ENCODE assay signal across 8 mouse cellular contexts in the genomic region with DNA sequence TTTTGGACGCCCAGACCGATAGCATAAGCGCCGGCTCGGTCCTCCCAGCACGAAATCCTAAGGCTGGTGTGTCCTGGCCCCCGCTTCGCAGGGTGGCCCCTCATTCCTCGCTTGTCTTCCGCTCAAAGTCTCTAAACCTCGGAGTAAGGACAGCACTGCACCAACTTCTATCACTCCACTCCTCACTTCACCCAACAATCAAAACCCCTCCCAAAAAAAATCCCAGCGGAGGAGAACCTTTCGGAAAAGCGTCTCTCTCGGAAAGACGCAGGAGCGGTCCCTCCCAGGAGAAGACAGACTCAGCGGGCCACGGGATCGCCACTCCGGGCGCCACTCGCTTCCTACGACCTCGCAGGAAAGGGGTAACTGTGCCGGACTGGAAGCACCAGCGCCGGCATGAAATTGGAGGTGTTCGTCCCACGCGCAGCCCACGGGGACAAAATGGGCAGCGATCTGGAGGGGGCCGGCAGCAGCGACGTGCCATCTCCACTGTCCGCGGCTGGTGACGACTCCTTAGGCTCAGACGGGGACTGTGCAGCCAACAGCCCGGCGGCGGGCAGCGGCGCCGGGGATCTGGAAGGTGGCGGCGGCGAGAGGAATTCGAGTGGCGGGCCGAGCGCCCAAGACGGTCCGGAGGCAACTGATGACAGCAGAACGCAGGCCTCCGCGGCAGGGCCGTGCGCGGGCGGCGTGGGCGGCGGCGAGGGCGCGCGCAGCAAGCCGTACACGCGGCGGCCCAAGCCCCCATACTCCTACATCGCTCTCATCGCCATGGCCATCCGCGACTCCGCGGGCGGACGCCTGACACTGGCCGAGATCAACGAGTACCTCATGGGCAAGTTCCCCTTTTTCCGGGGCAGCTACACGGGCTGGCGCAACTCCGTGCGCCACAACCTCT. TPM values are rescaled to one million over a fixed set of nuclear protein-coding genes. Genes with fewer than 3 reads are reported as not detected.
DNase-seq lines count a peak whose midpoint lies in the region.

A gene (minus strand): TSS at position 813 of the 898 bp plus-strand sequence.

- intact Hi-C loops in heart, postnatal 14 days (cut with DNase I), result loop anchor here (5.0 kb wide), 2 partner anchors 59 to 476 kb away; no protein-coding TSS in a partner anchor

- DNase-seq in adrenal gland, adult (ENCODE audit: inconsistent age in 2 of 2, low spot score in 1 of 2), result peak; percentile 21 to 77
- DNase-seq in adrenal gland, adult 8-10 months, result no peak
- peak; percentile 45 for DNase-seq in urinary bladder, postnatal 14 days (ENCODE audit: low spot score)
- no peak for DNase-seq in urinary bladder, postnatal 10 days (ENCODE audit: low spot score)
- DNase-seq in heart, postnatal 14 days, result peak; percentile 22 to 25
- DNase-seq in kidney, postnatal 4 days, result peak; percentile 45 to 63
- DNase-seq in lung, postnatal 14 days, result peak; percentile 48
- peak; percentile 54 for DNase-seq in retina, postnatal 1 day

RNA-seq across cellular contexts. Expression of the gene that starts here (rescaled TPM):
- not detected for total RNA-seq in adrenal gland, adult 8-10 months (2022)
- total RNA-seq in heart, postnatal 14 days (2021), result not detected

Comparison
In these comparisons a context has a peak if more than half of its experiments do, and no peak if none do; other contexts are left out.
1. DNase-seq: peak in adrenal gland, adult (2 of 2), urinary bladder, postnatal 14 days (single experiment), kidney, postnatal 4 days (2 of 2), lung, postnatal 14 days (single experiment) and retina, postnatal 1 day (single experiment); none in adrenal gland, adult 8-10 months (single experiment) and urinary bladder, postnatal 10 days (single experiment).
2. Peak in DNase-seq in heart, postnatal 14 days; RNA of the gene not detected or under 1 TPM.